Mouse (Mus musculus) bone marrow macrophage, adult 2 months (primary cell): ENCODE data around the gene Vmn1r138. TPM values are rescaled to one million over a fixed set of nuclear protein-coding genes. Genes with fewer than 3 reads are reported as not detected.
"Not testable (repeated sequence)": the region's sequence is repeated elsewhere in the genome, so short reads cannot be mapped to it uniquely, and the experiment has no call there.

ENCODE experiments used
- H3K27ac ChIP-seq: 2 replicates; pipeline ENCODE4 v1.5.1; 2012; ENCODE audit warnings: low read depth, low read length; ENCODE audit not compliant: insufficient read depth
- H3K4me1 ChIP-seq: 2 replicates; pipeline ENCODE4 v1.6.1; 2012; ENCODE audit warnings: low read length; ENCODE audit not compliant: control insufficient read depth, insufficient read depth
- H3K4me3 ChIP-seq: 2 replicates; pipeline ENCODE4 v1.5.1; 2012; ENCODE audit warnings: mild to moderate bottlenecking, low read length, moderate library complexity; ENCODE audit not compliant: insufficient read depth
- polyA plus RNA-seq: library from polyadenylated mRNA; stranded (reverse); fragments of >200 nt; gene quantifications from 2 replicates; pipeline ENCODE4 v1.2.4, GENCODE M21; 2012; ENCODE audit not compliant: missing spikeins, insufficient read depth, insufficient read length

Vmn1r138 gene
- polyA plus RNA-seq, result not detected in 2 replicates

- H3K4me1 ChIP-seq, H3K4me3 ChIP-seq, H3K27ac ChIP-seq: not testable (repeated sequence)
Observed at GRCm38 (mm10) chr7:22028797-22029196, at the start of gene Vmn1r138. Gene Vmn1r138 (minus strand): TSS chr7:22028897.

- H3K4me1 ChIP-seq, H3K27ac ChIP-seq: not testable (repeated sequence)
Observed at GRCm38 (mm10) chr7:22068757-22069156, 40.1 kb upstream of the Vmn1r138 start, which contains the start of gene Vmn1r139. Gene Vmn1r139 (plus strand): TSS chr7:22069057.

GRCm38 (mm10) chr7:22056205-22056604, 27.5 kb upstream of the Vmn1r138 start, which contains the start of gene Gm6176:
Gene Gm6176 (minus strand): TSS chr7:22056305.
- H3K27ac ChIP-seq, result not testable (repeated sequence)

More at GRCm38 (mm10) chr7:22068757-22069156, 40.1 kb upstream of the Vmn1r138 start, which contains the start of gene Vmn1r139:
- H3K4me3 ChIP-seq, result not testable (repeated sequence)

GRCm38 (mm10) chr7:21994287-21994686, 34.4 kb downstream of the Vmn1r138 start, which contains the start of gene Vmn1r137:
Gene Vmn1r137 (plus strand): TSS chr7:21994587.
- not testable (repeated sequence) for H3K4me3 ChIP-seq, H3K27ac ChIP-seq, H3K4me1 ChIP-seq

More at GRCm38 (mm10) chr7:22056205-22056604, 27.5 kb upstream of the Vmn1r138 start, which contains the start of gene Gm6176:
- not testable (repeated sequence) for H3K4me3 ChIP-seq, H3K4me1 ChIP-seq

Other genes with a start within 250 kb of the Vmn1r138 start
- gene Gm4177, start 232.2 kb downstream of the Vmn1r138 start, polyA plus RNA-seq, result not detected in 2 replicates
- not detected in 2 replicates for gene Vmn1r135, start 196.5 kb downstream of the Vmn1r138 start, polyA plus RNA-seq
- gene Gm5725, start 184.6 kb downstream of the Vmn1r138 start, polyA plus RNA-seq, result not detected in 2 replicates
- not detected in 2 replicates for gene Gm5891, start 107.6 kb downstream of the Vmn1r138 start, polyA plus RNA-seq
- gene Vmn1r137, start 34.3 kb downstream of the Vmn1r138 start, polyA plus RNA-seq, result not detected in 2 replicates
- not detected in 2 replicates for gene Gm6176, start 27.4 kb upstream of the Vmn1r138 start, polyA plus RNA-seq
- gene Vmn1r139, start 40.2 kb upstream of the Vmn1r138 start, polyA plus RNA-seq, result not detected in 2 replicates
- gene Gm16451, start 89.3 kb upstream of the Vmn1r138 start, polyA plus RNA-seq, result not detected in 2 replicates
- gene Gm10666, start 105.8 kb upstream of the Vmn1r138 start, polyA plus RNA-seq, result not detected in 2 replicates
- gene Vmn1r142, start 135.1 kb upstream of the Vmn1r138 start, polyA plus RNA-seq, result not detected in 2 replicates
- gene Vmn1r143, start 160.5 kb upstream of the Vmn1r138 start, polyA plus RNA-seq, result not detected in 2 replicates
- not detected in 2 replicates for gene Gm8653, start 172.4 kb upstream of the Vmn1r138 start, polyA plus RNA-seq
- not detected in 2 replicates for gene Gm8453, start 200.6 kb upstream of the Vmn1r138 start, polyA plus RNA-seq